Mouse (Mus musculus) limb, embryonic 12.5 days (tissue): ENCODE measurements around the gene Hapln4. TPM values are rescaled to one million over a fixed set of nuclear protein-coding genes. Genes with fewer than 3 reads are reported as not detected.

Experiments used
- ATAC-seq: fragments of 200-750 bp; cut with Nextera tagmentation; 2 replicates; pipeline ENCODE4 v1.8.0; 2017; ENCODE audit warnings: low read depth, moderate TSS enrichment; ENCODE audit not compliant: insufficient number of reproducible peaks, insufficient read depth, low FRiP score, low TSS enrichment
- H3K27ac ChIP-seq: fragments of 300-500 bp; sonication (generic); 2 replicates; pipeline ENCODE4 v1.5.1; 2016; ENCODE audit warnings: mild to moderate bottlenecking, moderate library complexity
- H3K27me3 ChIP-seq: fragments of 300-500 bp; sonication (generic); 2 replicates; pipeline ENCODE4 v1.6.1; 2016; ENCODE audit warnings: mild to moderate bottlenecking, moderate library complexity
- H3K36me3 ChIP-seq: fragments of 300-500 bp; sonication (generic); 2 replicates; pipeline ENCODE4 v1.6.1; 2016; ENCODE audit warnings: mild to moderate bottlenecking, moderate library complexity
- H3K4me1 ChIP-seq: fragments of 300-500 bp; sonication (generic); replicated peaks from 2 replicates; pipeline ENCODE4 v1.6.1; 2016
- H3K4me2 ChIP-seq: fragments of 300-500 bp; sonication (generic); 2 replicates; pipeline ENCODE4 v1.6.1; 2016; ENCODE audit warnings: mild to moderate bottlenecking, moderate library complexity
- H3K4me3 ChIP-seq: fragments of 300-500 bp; sonication (generic); replicated peaks from 2 replicates; pipeline ENCODE4 v1.5.1; 2016; ENCODE audit warnings: mild to moderate bottlenecking
- H3K9ac ChIP-seq: fragments of 300-500 bp; sonication (generic); replicated peaks from 2 replicates; pipeline ENCODE4 v1.6.1; 2016; ENCODE audit warnings: mild to moderate bottlenecking, moderate library complexity
- H3K9me3 ChIP-seq: fragments of 300-500 bp; sonication (generic); 2 replicates; pipeline ENCODE4 v1.6.1; 2016; ENCODE audit warnings: mild to moderate bottlenecking, moderate library complexity
- WGBS: fragments of 180-500 bp; shearing (Covaris S2); methylation state at CpG from one replicate; pipeline ENCODE4 v1.1.7; 2016; 5-methylcytosine and 5-hydroxymethylcytosine counted together
- polyA plus RNA-seq: library from polyadenylated mRNA; unstranded; fragments of >200 nt; fragmentation: Nextera tagmentation; extraction: Ambion mirVana; gene quantifications from 2 replicates; pipeline ENCODE4 v1.2.1, GENCODE M21; 2016

Gene Hapln4
- polyA plus RNA-seq, 1 experiment from 2014 or later, result not detected

DNA sequence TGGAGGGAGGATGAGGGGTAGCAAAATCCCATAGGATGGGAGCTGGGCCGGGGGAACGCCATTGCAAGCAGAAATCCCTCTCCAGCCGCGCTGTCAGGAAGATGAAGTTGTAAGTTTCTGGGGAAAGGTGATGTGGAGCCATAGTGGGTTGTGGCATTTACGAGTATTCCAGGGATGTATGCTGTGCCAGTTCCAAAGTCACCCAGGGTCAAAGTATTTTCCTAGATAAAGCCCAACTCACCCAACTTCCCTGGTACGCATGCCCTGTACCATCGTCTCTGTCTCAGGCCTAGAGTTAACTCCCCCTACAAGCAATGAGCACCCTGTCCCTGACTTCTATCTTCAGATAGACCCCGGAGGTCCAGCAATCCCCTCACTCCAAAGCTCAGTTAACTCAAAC is 10.1 kb upstream of the Hapln4 start:
- WGBS, result 65% methylated on average over 8 of the region's 8 CpGs
- no peak for ATAC-seq
- Histone ChIP-seq H3K9ac (no peak overlapping the region; the same call in 1 of the 2 replicates), H3K27ac (no peak overlapping the region), H3K4me3 (peak overlapping the region; percentile 18), H3K4me2 (peak overlapping the region; percentile 53), H3K9me3 (no peaks in the 10 kb centered on the region), H3K36me3 (peaks cover 42% of the 10 kb centered on the region), H3K4me1 (peaks cover 8% of the 10 kb centered on the region), H3K27me3 (peaks cover 11% of the 10 kb centered on the region)

GRCm38 (mm10) chr8:70073682-70074081 is 9.6 kb upstream of the Hapln4 start:
- Histone ChIP-seq H3K27ac (no peak overlapping the region), H3K9ac (no peak overlapping the region), H3K4me3 (no peak overlapping the region), H3K4me1 (peaks cover 8% of the 10 kb centered on the region), H3K36me3 (peaks cover 37% of the 10 kb centered on the region), H3K27me3 (peaks cover 11% of the 10 kb centered on the region), H3K4me2 (no peak overlapping the region), H3K9me3 (no peaks in the 10 kb centered on the region)
- ATAC-seq, result no peak
- 84% methylated on average over 1 of the region's 1 CpGs for WGBS

DNA sequence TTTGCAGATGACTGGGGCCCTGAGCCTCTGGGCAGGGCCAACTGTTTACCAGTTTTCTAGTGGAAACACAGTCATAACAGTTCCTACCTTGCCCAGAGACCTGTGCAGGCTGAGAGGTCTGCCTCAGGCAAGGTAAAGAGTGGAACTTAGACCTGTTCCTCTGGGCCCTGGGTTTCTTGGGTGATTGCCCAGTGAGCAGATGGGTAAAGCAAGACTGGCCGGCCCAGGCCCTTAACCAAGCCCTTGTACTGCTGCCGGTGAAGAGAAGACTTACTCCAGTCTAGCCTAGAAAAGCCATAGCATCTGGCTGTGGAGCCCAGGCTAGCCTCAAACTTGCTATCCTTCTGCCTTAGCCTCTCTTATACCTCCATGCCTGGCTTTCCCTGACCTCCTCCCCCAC is 1.3 kb upstream of the Hapln4 start:
- no peak for ATAC-seq
- 95% methylated on average over 2 of the region's 2 CpGs for WGBS

DNA sequence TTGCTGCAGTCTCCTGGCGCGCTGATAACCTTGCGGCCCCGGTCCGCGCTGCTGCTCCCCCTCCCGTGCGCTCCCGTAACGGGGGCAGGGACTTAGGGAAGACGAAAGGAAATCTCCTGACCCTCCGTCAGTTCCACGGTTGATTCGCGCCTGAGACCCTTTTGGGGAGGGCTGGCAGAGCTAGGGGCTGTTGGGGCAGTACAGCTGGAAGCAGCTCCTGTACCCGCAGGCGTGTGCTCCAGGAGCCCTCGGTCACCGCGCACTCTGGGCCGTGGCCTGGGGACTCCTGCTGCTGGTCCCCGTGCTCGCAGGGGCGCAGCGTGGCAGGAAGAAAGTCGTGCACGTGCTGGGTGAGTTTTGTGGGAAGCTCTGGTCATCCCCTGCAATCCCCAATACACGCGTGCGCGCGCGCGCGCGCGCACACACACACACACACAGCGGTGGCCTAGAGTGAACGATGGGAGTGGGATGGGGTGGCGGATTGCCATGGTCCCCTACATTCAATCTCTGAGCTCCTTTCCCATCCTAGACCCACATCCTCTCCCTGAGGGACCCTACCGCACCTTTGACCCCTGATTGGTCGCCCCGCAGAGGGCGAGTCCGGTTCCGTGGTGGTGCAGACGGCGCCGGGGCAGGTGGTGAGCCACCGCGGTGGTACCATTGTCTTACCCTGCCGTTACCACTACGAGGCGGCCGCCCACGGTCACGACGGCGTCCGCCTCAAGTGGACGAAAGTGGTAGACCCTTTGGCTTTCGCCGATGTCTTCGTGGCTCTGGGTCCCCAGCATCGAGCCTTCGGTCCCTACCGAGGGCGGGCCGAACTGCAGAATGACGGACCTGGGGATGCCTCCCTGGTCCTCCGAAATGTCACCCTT is 1.2 kb downstream of the Hapln4 start:
- H3K4me1 ChIP-seq, result peaks cover 24% of the 10 kb centered on the region
- peak overlapping the region; percentile 75 for H3K4me2 ChIP-seq
- H3K9me3 ChIP-seq, result 0 out of 2 replicates have a peak, but pooled peaks cover 3% of the 10 kb centered on the region
- peak overlapping the region; percentile 43 for H3K4me3 ChIP-seq
- H3K36me3 ChIP-seq, result no peaks in the 10 kb centered on the region
- peaks cover 85% of the 10 kb centered on the region for H3K27me3 ChIP-seq
- peak overlapping the region; percentile 47; the same call in 1 of the 2 replicates for H3K9ac ChIP-seq
- H3K27ac ChIP-seq, result no peak overlapping the region
- WGBS, result 2% methylated on average over 70 of the region's 71 CpGs
- no peak for ATAC-seq

More for the DNA sequence above, 1.3 kb upstream of the Hapln4 start:
- no peak overlapping the region for H3K4me3 ChIP-seq
- peaks cover 18% of the 10 kb centered on the region for H3K4me1 ChIP-seq
- H3K9me3 ChIP-seq, result 0 out of 2 replicates have a peak, but pooled peaks cover 3% of the 10 kb centered on the region
- H3K4me2 ChIP-seq, result no peak overlapping the region
- H3K27me3 ChIP-seq, result peaks cover 60% of the 10 kb centered on the region
- no peaks in the 10 kb centered on the region for H3K36me3 ChIP-seq
- no peak overlapping the region for H3K27ac ChIP-seq
- no peak overlapping the region for H3K9ac ChIP-seq

GRCm38 (mm10) chr8:70086151-70086550 is 2.9 kb downstream of the Hapln4 start:
- ATAC-seq, result no peak
- 0 out of 2 replicates have a peak, but pooled peaks cover 2% of the 10 kb centered on the region for H3K9me3 ChIP-seq
- no peaks in the 10 kb centered on the region for H3K36me3 ChIP-seq

GRCm38 (mm10) chr8:70087237-70087636 is 4.0 kb downstream of the Hapln4 start:
- WGBS, result 5% methylated on average over 7 of the region's 7 CpGs
- Histone ChIP-seq H3K9me3 (no peaks in the 10 kb centered on the region), H3K27ac (no peak overlapping the region), H3K4me3 (0 out of 2 replicates have a peak overlapping the region, but pooled peaks have one; percentile 44), H3K27me3 (peaks cover 100% of the 10 kb centered on the region), H3K36me3 (no peaks in the 10 kb centered on the region), H3K4me2 (no peak overlapping the region), H3K9ac (no peak overlapping the region), H3K4me1 (peaks cover 24% of the 10 kb centered on the region)
- no peak for ATAC-seq

More at GRCm38 (mm10) chr8:70086151-70086550, 2.9 kb downstream of the Hapln4 start:
- no peak overlapping the region for H3K4me3 ChIP-seq
- H3K27me3 ChIP-seq, result peaks cover 99% of the 10 kb centered on the region
- H3K9ac ChIP-seq, result no peak overlapping the region
- peaks cover 24% of the 10 kb centered on the region for H3K4me1 ChIP-seq
- WGBS, result 46% methylated on average over 1 of the region's 1 CpGs
- H3K4me2 ChIP-seq, result no peak overlapping the region
- H3K27ac ChIP-seq, result no peak overlapping the region

GRCm38 (mm10) chr8:70087836-70088650 is 4.8 kb downstream of the Hapln4 start:
- ATAC-seq, result peak; percentile 69
- H3K27ac ChIP-seq, result no peak overlapping the region
- 5% methylated on average over 56 of the region's 56 CpGs for WGBS

GRCm38 (mm10) chr8:70089296-70089960 is 6.2 kb downstream of the Hapln4 start:
- H3K4me1 ChIP-seq, result peaks cover 10% of the 10 kb centered on the region
- no peak overlapping the region for H3K9ac ChIP-seq
- H3K4me3 ChIP-seq, result no peak overlapping the region
- H3K36me3 ChIP-seq, result no peaks in the 10 kb centered on the region
- no peak overlapping the region for H3K4me2 ChIP-seq
- WGBS, result 64% methylated on average over 9 of the region's 9 CpGs
- H3K27ac ChIP-seq, result no peak overlapping the region
- ATAC-seq, result no peak
- H3K9me3 ChIP-seq, result no peaks in the 10 kb centered on the region
- H3K27me3 ChIP-seq, result peaks cover 92% of the 10 kb centered on the region

More at GRCm38 (mm10) chr8:70087836-70088650, 4.8 kb downstream of the Hapln4 start:
- peak overlapping the region; percentile 80 for H3K4me2 ChIP-seq
- peaks cover 93% of the 10 kb centered on the region for H3K27me3 ChIP-seq
- peak overlapping the region; percentile 44 for H3K4me3 ChIP-seq
- H3K4me1 ChIP-seq, result peaks cover 24% of the 10 kb centered on the region
- no peaks in the 10 kb centered on the region for H3K9me3 ChIP-seq
- no peaks in the 10 kb centered on the region for H3K36me3 ChIP-seq
- peak overlapping the region; percentile 57 for H3K9ac ChIP-seq

GRCm38 (mm10) chr8:70092786-70093185 is 9.5 kb downstream of the Hapln4 start:
- no peak for ATAC-seq
- Histone ChIP-seq H3K27me3 (peaks cover 63% of the 10 kb centered on the region), H3K27ac (no peak overlapping the region)

GRCm38 (mm10) chr8:70099276-70099675 is 16.0 kb downstream of the Hapln4 start:
- H3K4me2 ChIP-seq, result no peak overlapping the region
- no peak overlapping the region for H3K4me3 ChIP-seq
- no peak for ATAC-seq
- H3K27me3 ChIP-seq, result peaks cover 18% of the 10 kb centered on the region
- H3K36me3 ChIP-seq, result no peaks in the 10 kb centered on the region
- H3K9ac ChIP-seq, result no peak overlapping the region
- H3K27ac ChIP-seq, result no peak overlapping the region
- H3K4me1 ChIP-seq, result no peaks in the 10 kb centered on the region
- 73% methylated on average over 8 of the region's 8 CpGs for WGBS
- peaks cover 5% of the 10 kb centered on the region; the same call in 1 of the 2 replicates for H3K9me3 ChIP-seq

More at GRCm38 (mm10) chr8:70092786-70093185, 9.5 kb downstream of the Hapln4 start:
- WGBS, result 42% methylated on average over 8 of the region's 8 CpGs
- no peak overlapping the region for H3K4me3 ChIP-seq
- H3K36me3 ChIP-seq, result no peaks in the 10 kb centered on the region
- no peak overlapping the region for H3K9ac ChIP-seq
- H3K4me1 ChIP-seq, result peaks cover 5% of the 10 kb centered on the region; the same call in 1 of the 2 replicates
- no peak overlapping the region for H3K4me2 ChIP-seq
- H3K9me3 ChIP-seq, result peaks cover 2% of the 10 kb centered on the region; the same call in 1 of the 2 replicates
